Mouse (Mus musculus): Measurements from ENCODE around the gene Snx7. TPM values are rescaled to one million over a fixed set of nuclear protein-coding genes. Genes with fewer than 3 reads are reported as not detected.

The Snx7 gene
- polyA plus RNA-seq, 1 experiment from 2014 or later = 47.0 TPM

DNA sequence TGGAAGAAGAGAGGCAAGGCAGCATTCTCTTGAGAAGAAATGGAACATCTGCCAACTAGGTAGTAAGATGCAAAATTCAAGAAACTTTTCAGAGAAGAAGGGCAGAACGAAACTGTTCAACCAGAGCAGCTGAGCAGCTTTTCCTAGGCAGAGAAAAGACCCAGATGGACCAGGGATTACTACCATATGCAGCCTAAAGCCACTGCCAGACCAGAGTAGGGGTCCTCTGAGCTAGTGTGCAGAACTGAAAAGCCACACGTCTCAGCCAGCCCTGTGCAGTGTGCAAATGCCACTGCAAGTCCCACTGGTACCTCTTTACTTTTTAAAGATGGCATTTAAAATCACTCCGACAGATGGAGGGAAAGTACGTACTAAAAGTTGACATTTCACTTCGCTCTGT, 129.0 kb downstream of the Snx7 start:
- Histone ChIP-seq H3K4me1 (replicated peaks) (no peaks in the 10 kb centered on the region), H3K27me3 (replicated peaks) (no peaks in the 10 kb centered on the region), H3K4me2 (no peak overlapping the region), H3K27ac (ENCODE audit: poor library complexity, severe bottlenecking) (no peak overlapping the region), H3K36me3 (no peaks in the 10 kb centered on the region), H3K9me3 (replicated peaks) (no peaks in the 10 kb centered on the region), H3K4me3 (no peak overlapping the region), H3K9ac (no peak overlapping the region)
- ATAC-seq (ENCODE audit: insufficient number of reproducible peaks, low FRiP score) = no peak
- WGBS = 67% methylated on average over 5 of the region's 5 CpGs

DNA sequence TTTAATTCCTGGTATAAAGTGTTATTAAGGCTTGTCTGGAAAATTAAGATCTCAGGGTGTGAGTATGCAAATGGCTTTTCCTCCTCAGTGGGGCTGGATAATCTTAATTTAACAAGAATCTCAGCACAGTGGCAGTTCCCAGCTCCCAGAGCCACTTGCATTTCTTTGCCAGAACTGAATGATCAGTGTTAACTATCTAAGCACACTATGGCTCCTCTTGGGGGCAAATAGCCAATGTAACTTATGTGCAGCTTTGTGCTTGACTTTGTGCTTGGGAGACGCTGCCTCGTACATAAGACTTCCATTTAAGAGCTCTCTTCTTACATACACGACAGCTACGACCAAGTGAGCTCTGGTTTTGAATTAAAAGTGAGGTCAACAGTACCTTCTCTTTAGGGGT, 136.1 kb downstream of the Snx7 start:
- ATAC-seq (ENCODE audit: insufficient number of reproducible peaks, low FRiP score) = no peak
- H3K4me2 ChIP-seq = no peak overlapping the region
- no peaks in the 10 kb centered on the region for H3K9me3 ChIP-seq (replicated peaks)
- 82% methylated on average over 4 of the region's 4 CpGs for WGBS
- H3K27ac ChIP-seq (ENCODE audit: poor library complexity, severe bottlenecking) = no peak overlapping the region
- no peaks in the 10 kb centered on the region for H3K36me3 ChIP-seq
- no peaks in the 10 kb centered on the region for H3K27me3 ChIP-seq (replicated peaks)
- no peaks in the 10 kb centered on the region for H3K4me1 ChIP-seq (replicated peaks)
- no peak overlapping the region for H3K4me3 ChIP-seq
- no peak overlapping the region for H3K9ac ChIP-seq

Small RNAs within 50 kb of the gene (microRNA-seq; reads per million reads assigned to microRNA genes)
- gene Gm24811 = not detected

Measured in heart, embryonic 12.5 days (tissue).